Mouse (Mus musculus) embryonic fibroblast, embryonic 13.5 days (primary cell): ENCODE data around the gene Rps6.

Experiments used
- CTCF ChIP-seq: IDR thresholded peaks from 2 replicates; pipeline ENCODE4 v1.5.1; 2011; ENCODE audit warnings: mild to moderate bottlenecking, control low read depth, low read length, moderate library complexity, borderline replicate concordance; ENCODE audit not compliant: insufficient read depth
- POLR2A ChIP-seq: IDR thresholded peaks from 2 replicates; pipeline ENCODE4 v1.6.1; 2011; ENCODE audit warnings: low read depth, mild to moderate bottlenecking, control low read depth, low read length, moderate library complexity

DNA sequence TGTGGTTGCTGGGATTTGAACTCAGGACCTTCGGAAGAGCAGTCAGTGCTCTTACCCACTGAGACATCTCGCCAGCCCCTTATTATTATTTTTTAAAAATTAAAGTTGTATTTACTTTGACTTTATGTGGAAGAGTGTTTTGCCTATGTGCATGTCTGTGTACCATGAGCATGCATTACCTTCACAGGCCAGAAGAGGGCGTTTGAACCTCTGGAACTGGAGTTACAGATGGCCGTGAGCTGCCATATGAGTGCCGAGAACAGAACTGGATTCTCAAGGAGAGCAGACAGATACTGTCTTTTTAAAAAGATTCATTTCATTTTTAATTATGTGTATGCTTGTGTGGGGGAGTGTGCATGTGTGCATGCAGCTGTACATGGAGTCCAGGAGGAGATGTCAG lies 30.7 kb upstream of the Rps6 start:
- TF ChIP-seq CTCF (no peak), POLR2A (no peak)
